Mouse (Mus musculus) gastrocnemius, postnatal 25 days (tissue): Measurements from ENCODE around the gene Stpg4. TPM values are rescaled to one million over a fixed set of nuclear protein-coding genes. Genes with fewer than 3 reads are reported as not detected.

ENCODE experiments used
- DNase-seq: peaks from one replicate; pipeline ENCODE4 v3.0.0; 2022
- total RNA-seq, 2 experiments: library from RNA; stranded (reverse); gene quantifications; 1 replicate in 1 of 2; 2 replicates in 1 of 2; pipeline ENCODE4 v1.2.3; 2021

The Stpg4 gene
- total RNA-seq, 2 experiments from 2014 or later = not detected

- peak; percentile 83 for DNase-seq
Measured at GRCm38 (mm10) chr17:87378354-87379159, 49.0 kb downstream of the Stpg4 start.

DNA sequence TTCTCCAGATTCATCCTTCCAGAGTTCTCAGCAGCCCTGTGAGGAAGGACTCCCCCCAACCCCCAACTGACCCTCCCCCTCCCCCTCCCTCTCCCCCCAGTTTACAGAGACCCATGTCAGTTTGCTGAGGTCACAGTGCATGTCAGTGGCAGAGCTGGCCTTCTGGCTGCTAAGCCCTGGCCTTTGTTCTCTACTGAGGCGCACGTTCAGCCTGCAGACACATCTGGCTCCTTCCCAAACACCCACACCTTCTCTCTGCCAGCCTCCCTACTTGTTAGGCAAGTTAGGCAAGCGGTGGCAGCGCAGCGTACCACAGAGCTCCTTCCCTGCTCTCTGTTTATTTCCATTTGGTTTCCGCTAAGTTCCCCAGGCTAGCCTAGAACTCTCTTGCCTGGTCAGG lies 50.0 kb downstream of the Stpg4 start:
- DNase-seq = no peak

GRCm38 (mm10) chr17:87376831-87377471 lies 50.6 kb downstream of the Stpg4 start:
- peak; percentile 90 for DNase-seq

- DNase-seq = no peak
Measured at GRCm38 (mm10) chr17:87375941-87376511, 51.5 kb downstream of the Stpg4 start.

DNA sequence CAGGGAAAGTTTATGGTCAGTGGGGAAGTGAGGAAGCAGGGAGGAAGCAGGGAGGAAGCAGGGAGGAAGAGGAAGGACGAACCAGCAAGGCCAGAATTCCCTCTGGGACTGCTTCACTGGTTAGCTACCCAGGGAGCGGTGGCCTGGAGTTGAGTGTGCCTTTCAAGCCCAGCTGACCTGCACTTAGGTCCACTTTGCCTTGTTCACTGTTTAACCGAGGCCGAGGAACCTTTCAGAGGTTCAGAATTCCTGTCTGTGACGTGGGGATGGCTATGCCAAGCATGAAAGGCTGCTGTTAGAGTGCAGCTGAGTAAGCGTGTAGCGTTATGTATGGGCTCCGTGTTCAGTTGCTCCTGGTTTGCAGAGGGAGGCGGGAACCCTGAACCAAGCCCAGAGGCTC lies 54.2 kb downstream of the Stpg4 start:
- DNase-seq = no peak

DNA sequence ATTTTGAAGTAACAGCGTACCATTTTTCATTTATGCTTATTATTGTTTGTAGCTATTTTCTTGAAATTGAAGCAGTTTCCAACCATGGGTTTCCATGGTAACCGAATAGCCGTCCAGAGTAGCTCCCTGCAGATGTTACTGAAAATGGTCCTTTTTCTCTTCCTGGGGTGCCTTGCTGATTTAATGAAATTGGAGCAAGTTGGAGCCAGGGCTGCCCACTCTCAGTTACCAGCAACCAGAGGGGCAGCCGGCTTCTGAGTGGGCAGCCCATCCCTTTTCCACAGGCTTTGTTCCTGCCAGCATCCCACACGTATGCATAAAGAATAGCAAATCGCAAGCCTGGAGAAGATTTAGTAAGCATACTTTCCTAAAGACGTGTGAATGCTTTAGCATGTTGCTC lies 55.4 kb downstream of the Stpg4 start:
- DNase-seq = no peak

DNA sequence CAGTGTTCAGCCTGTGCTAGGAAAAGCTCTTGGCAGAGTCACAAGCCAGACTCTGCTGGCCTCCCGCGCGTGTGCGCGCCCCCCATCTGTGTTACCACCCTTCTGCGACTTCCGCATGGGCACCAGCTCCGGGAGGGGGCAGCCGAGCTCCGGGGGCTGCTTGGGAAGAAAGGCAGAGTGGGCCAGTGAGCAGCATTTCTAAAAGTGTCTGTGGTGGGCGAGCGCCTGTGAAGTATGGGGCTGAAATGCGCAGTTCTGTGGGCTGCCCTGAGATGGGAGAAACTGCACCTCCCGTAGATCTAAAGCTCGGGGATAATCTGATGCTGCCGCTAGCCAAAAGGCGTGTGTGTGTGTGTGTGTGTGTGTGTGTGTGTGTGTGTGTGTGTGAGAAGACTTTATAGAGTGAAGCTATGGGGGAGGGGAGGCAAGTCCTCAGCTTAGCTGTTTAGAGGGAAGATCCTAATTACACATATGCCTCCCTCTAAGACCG lies 58.2 kb downstream of the Stpg4 start:
- DNase-seq = no peak

DNA sequence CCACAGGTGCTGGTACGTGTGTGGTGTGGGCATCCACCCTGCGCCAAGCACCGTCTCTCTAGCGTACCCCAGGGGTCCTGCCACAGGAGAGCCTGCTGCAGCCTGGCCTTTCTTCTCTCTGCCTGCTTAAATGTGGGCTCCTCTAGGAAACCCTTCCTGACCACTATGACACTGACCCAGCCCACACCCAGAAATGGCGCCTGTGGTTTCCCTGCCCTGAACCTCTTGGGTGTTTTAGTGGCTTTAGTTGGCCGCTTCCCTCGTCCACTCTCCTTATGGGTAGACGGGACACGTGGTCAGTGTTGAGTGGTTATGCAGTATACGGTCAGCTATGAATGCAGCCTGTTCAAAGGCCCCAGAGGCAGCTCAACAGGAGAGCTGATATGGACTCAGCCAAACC lies 59.1 kb downstream of the Stpg4 start:
- no peak for DNase-seq

GRCm38 (mm10) chr17:87367640-87368039 lies 59.9 kb downstream of the Stpg4 start:
- DNase-seq = peak; percentile 89

GRCm38 (mm10) chr17:87367228-87367627 lies 60.3 kb downstream of the Stpg4 start:
- peak; percentile 31 for DNase-seq

- peak; percentile 4 for DNase-seq
Measured at GRCm38 (mm10) chr17:87366520-87366919, 61.0 kb downstream of the Stpg4 start.

DNA sequence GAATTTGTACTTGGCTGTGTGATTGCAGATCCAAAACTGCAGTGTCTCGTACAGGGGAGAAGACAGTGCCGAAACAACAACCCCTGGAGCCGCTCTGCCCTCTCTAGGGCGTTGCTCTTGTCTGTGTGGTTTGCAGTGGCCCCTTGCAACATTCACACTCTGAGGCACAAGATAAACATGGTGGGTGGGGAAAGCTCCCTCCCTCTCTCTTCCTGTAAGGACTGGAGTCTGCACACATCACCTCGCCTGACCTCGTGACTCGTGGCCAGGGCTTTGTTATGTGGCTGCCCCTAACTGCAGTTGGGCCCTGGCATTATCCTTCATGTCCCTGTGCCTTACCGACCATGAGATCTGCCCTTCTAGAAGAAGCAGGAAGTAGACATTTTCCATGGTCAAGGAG lies 62.3 kb downstream of the Stpg4 start:
- DNase-seq = no peak

GRCm38 (mm10) chr17:87364108-87364507 lies 63.4 kb downstream of the Stpg4 start:
- no peak for DNase-seq

DNA sequence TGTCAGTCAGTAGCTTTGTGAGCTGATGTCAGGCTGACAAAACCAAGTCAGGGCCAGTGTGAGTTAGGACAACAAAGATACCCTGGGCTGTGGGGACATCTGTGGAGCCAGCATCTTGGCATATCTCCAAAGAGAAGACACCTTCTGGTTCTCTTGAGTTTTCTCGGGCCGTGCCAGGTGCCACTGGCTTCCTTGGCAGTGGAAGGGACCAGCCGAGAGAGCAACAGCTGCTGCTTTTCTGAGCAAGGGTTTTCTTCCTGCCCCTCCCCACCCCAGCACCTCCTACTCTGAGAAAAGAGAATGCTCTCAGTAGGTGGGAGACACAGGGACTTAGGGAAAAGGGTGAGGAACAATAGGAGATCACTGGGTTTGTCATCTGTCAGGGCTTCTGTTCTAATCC lies 66.4 kb downstream of the Stpg4 start:
- DNase-seq = no peak

DNA sequence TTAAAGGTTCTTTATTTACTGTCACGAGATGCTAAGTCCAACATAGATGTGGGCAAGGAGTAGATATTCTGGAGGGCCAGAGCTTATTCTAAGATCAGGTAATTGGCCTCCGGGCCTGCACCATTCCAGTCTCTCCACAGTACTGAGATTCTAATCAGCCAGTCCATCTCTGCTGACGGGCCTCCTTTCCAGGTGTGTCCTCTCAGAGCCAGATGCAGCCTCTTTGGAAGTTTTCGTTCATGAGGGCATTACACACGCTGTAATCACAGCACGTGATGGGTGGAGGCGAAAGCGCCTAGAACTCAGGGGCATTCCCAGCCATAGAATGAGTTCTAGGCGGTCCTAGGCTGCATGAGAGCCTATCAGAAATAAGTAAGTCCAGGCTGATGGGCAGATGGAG lies 70.0 kb downstream of the Stpg4 start:
- DNase-seq = no peak

- no peak for DNase-seq
Measured at GRCm38 (mm10) chr17:87356261-87356660, 71.3 kb downstream of the Stpg4 start.

- no peak for DNase-seq
Measured at GRCm38 (mm10) chr17:87355456-87355855, 72.1 kb downstream of the Stpg4 start.

DNA sequence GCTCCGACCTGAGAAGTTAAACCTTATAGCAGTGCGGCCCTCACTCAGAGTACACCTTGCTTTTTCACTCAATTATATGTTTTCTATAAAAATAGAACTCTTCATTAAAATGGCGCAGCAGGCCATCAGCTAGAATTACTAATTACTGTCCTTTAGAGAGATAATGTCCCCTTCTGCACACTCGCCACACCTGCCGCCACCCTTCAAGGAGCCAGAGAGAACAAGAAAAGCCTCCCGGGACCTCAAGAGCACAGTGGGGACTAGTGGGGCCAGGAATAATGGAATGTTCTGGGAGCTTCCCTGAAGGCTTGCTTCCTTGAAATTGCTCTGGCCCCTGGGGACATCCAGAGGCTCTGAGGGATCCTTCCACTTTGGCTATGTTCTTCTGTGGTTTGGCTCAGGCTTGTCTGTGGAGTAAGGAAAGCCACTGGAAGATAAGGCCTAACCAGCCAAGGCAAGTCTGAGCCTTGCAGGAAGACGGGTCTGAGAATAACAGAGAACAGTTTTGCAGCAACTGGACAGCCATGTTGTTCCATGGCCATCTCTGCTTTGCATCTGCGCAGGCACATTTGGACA lies 73.7 kb downstream of the Stpg4 start:
- DNase-seq = no peak

DNA sequence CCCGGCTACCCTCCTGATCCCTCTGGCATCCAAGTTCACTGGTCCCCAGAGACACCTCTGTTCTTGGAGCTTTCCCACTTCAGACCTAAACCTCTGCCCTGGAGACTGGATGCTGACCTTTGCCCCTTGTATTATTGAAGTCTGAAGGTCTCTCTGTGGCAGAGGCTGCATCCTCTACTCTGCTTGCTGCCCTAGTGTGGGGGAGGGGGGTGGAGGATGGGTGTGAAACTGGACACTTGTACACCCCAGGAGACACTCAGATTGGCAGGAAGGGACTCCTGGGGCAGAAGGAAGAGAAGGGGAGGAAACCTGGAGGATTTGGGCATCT lies 74.7 kb downstream of the Stpg4 start:
- no peak for DNase-seq

DNA sequence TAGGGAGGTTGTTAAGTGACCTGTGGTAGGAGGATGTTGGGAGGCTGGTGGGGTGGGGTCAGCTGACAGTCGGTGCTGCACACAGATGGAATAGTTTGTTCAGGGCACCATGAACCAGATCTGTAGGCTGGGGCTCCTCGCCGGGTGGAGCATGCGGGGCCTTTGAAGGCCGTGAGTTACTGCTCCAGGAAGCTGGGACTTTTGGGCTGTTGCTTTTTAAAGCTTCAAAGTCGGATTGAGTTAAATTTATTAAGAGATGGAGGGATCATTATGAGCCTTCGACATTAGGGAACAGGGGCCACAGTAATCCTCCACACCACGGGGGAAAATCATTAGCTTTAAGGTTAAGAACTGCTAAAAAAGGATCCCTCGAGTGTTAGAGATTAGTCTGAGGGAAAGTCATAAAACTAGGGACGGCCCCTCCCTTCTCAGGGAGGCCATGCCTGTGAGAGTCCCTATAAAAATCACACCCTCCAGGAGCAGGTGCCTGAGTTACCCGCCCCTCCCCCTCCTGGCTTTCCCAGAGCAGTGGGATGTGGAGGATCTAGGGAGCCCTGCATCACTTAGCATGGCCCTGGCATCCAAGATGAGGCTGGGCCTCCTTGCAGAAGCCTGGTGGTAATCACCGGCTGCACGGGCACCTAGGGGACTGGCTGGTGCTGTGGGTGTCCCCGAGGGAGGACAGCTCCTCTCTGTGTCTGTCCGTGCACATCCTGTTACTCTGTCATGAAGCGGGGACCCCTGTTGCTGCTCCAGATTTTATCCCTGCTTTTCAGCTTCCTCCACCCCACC lies 75.2 kb downstream of the Stpg4 start:
- DNase-seq = no peak

DNA sequence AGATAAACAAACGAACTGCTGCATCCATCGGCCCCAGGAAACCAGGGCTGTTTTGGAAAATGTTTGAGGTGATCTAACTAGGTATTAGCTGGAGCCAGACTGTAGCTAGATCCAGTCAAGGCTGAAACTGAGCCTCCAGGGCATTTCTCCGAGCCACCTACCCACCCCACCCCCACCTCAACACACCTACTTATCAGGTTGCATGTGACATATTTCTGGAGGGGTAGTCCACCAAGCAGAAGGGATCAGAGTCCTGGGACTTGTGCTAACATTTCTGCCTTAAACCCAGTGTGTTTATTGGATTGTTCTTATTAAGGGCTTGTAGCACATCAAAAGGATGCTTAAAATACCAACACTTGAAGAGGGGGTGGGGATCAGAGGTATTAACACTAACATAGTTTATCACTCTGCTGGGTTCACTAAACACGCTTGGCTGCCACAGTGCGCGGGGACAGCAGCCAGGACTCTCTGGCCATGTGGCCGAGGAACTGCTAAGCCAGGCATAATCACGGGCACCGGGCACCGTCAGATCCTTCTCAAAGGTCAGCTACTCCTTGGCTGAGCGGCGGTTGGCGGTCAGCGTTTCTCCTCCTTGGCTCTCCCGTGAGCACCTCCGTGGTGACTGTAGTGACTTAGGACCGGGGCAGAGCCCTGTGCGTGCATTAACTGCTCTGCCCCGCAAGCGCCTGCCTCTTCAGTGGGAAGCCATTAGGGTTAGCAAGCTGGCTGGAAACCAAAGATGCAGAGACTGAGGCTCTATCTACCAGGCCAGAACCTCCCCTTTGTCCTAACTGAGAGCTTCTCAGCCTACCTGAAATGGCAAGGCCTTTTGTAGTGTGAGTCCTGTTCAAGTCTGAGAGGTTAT lies 76.1 kb downstream of the Stpg4 start:
- peak; percentile 89 for DNase-seq
